Mouse (Mus musculus): ENCODE measurements around the gene Smpx. TPM values are rescaled to one million over a fixed set of nuclear protein-coding genes. Genes with fewer than 3 reads are reported as not detected.

Gene Smpx
- polyA plus RNA-seq, 1 experiment from 2014 or later, result 0.46 TPM

Other genes with a start within 250 kb of the Smpx start
- gene Sms, start 206.6 kb upstream of the Smpx start, polyA plus RNA-seq (2015; fragmentation: Nextera tagmentation; extraction: Ambion mirVana), result 90.7 and 92.6 TPM in 2 replicates
- 4.6 and 5.1 TPM in 2 replicates for gene Yy2, start 129.9 kb upstream of the Smpx start, polyA plus RNA-seq (2015; fragmentation: Nextera tagmentation; extraction: Ambion mirVana)
- gene Mbtps2, start 100.2 kb upstream of the Smpx start, polyA plus RNA-seq (2015; fragmentation: Nextera tagmentation; extraction: Ambion mirVana), result 15.3 TPM in 2 replicates
- not detected in 2 replicates for gene Klhl34, start 119.5 kb downstream of the Smpx start, polyA plus RNA-seq (2015; fragmentation: Nextera tagmentation; extraction: Ambion mirVana)